Mouse (Mus musculus): ENCODE measurements around the gene Fbln1. TPM values are rescaled to one million over a fixed set of nuclear protein-coding genes. Genes with fewer than 3 reads are reported as not detected.

Fbln1 gene
- not detected for total RNA-seq (2023)

DNA sequence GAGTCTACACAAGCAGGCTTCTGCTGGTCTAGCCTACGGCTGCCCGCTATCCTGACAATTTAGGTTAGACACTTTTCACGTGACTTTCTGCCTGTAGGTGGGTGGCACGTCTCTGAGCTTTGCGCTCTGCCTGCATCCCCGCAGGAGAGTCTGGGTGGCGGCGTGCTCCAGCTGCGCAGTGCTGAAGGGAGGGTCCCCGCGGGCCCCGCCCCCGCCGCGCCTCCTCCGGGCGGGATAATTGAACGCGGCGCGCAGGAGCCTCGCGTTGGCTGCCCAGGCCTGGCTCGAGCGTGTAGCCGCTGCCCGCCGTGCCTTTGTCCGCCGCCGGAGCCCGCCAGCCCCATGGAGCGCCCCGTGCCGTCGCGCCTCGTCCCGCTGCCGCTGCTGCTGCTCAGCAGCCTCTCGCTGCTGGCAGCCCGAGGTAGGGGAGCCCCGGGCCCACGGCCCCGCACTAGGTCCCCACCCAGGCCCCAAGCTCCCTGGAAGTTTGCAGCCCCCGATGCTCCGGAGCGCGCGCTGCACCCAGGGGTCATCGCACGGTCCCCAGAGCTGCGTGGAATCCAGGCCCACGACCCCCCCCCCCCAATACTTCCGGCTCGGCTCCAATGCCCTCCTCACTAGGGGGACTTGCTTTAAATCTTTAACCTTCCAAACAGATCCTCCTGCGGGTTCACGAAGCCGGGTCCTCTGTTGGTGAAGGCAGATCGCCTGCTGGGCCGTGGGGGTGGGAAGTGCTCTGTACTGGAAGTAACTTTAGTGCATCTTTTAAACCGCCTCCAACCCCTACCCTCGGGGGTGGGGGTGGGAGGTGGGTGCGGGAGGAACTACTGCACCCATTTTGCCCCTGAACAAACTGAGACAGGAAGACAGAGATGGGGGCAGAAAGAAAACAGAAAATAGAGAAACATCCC lies at the start of gene Fbln1:
TSS of gene Fbln1 (plus strand) at position 158 of the 911 bp plus-strand sequence.

DNA sequence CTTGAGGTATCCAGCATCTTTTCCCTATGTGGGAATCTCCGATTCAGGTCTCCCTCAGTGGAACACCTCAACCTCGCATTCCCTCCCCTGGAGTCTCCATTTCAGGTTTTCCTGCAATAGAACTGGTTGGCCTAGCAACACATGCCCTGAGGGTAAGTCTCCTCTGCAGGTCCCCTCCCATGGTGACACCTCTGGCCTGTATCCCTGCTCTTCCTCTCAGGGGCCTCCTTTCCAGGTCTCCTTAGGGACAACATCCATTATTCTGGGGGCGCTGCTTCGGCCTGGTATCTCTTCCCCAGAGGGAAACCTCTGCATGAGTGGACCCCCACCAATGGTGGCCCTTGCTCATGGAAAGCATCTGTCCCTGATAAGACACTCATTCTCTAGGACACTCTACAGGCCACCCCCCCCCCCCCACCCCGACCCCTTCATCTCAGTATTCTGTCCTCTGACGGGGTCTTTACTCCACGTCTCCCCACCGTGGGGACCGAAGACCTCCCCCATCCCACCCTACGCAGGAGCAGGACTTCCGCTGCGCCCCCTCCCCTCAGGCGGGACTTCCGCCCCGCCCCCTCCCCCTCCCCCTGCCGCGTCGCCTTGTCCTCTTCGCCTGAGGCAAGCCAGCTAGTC lies 130.0 kb downstream of the Fbln1 start, which contains the start of gene Atxn10:
TSS of gene Atxn10 (plus strand) at position 575 of the 630 bp plus-strand sequence.

Other genes starting within 250 kb of the Fbln1 start
- gene 5031439G07Rik, start 217.4 kb upstream of the Fbln1 start, total RNA-seq (2023) = 10 to 100 TPM; 80.7 to 92.0 TPM
- under 1 TPM in 1 of 2 experiments, not detected in 1; 0.53 TPM for gene Upk3a, start 188.8 kb upstream of the Fbln1 start, total RNA-seq (2023)
- 10 to 100 TPM; 19.8 to 22.8 TPM for gene Fam118a, start 177.0 kb upstream of the Fbln1 start, total RNA-seq (2023)
- not detected for gene Smc1b, start 74.0 kb upstream of the Fbln1 start, total RNA-seq (2023)
- gene Ribc2, start 73.9 kb upstream of the Fbln1 start, total RNA-seq (2023) = not detected
- 10 to 100 TPM; 37.4 to 43.6 TPM for gene Atxn10, start 130.3 kb downstream of the Fbln1 start, total RNA-seq (2023)